Mouse (Mus musculus): ENCODE results near the gene Cldn13.

Cldn13 gene

GRCm38 (mm10) chr5:134895291-134895690 lies 20.0 kb downstream of the Cldn13 start:
- DNase-seq (ENCODE audit: inconsistent age in 2 of 2, low spot score in 1 of 2): no peak

DNA sequence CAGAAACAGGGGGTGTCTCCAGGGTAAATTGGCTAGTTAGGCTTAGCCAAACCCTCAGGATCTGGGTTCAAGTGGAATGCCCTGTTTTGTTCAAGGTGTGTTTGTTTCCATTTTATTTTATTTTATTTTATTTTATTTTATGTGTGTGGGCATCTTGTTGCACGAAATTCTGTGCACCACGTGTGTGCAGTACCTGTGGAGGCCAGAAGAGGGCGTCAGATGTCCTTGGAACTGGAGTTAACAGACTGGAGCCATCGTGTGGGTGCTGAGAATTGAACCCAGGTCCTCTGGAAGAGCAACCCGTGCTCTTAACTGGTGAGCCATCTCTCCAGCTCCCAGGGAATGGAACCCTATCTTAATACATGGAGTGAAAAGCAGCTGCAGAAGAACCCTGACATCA lies 22.6 kb downstream of the Cldn13 start:
- no peak for DNase-seq (ENCODE audit: inconsistent age in 2 of 2, low spot score in 1 of 2)

- peak in 1 of 2 experiments; percentile 35 for DNase-seq (ENCODE audit: inconsistent age in 2 of 2, low spot score in 1 of 2)
Measured at GRCm38 (mm10) chr5:134891552-134891951, 23.8 kb downstream of the Cldn13 start.

DNA sequence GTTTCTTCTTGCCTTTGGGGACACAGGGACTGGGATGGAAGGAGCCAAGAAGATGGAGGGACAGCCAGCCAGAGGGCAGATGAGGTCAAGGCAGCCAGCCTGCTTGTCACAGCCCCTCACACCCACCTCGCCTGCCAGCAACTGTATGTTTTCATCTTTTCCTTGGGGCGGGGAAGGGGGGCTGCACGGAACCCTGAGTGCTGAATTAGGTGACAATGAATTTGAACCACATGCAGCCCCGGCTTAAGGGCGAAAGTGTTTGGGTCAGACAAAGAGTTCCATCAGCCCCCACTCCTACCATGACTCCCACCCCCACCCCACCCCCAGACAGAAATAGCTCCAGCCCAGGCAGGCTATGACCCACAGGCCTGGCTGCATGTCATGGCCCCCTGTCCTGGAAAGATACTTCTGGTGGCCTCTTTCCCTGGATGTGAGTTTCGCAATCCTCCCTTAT lies 24.7 kb downstream of the Cldn13 start:
- no peak for DNase-seq (ENCODE audit: inconsistent age in 2 of 2, low spot score in 1 of 2)

DNA sequence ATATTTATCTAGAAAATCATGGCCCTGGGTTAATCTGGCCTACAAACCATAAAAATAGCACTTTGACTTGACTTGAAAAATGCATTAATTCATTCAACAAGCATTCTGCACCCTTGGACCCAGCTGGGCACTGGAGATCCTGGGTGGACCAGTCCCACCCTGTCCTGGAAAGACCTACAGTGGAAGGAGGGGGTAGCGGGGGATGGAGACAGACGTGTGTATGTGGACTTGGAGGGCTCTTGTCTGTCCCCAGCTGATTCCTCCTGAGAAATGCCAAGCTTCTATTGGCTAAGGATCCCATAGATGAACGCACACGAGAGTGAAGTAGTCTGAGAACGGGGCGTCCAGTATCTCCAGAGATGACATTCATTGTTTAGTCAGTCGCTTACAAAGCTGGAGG lies 26.8 kb downstream of the Cldn13 start:
- no peak for DNase-seq (ENCODE audit: inconsistent age in 2 of 2, low spot score in 1 of 2)

- peak; percentile 58 to 67 for DNase-seq (ENCODE audit: inconsistent age in 2 of 2, low spot score in 1 of 2)
Measured at GRCm38 (mm10) chr5:134887447-134888335, 27.6 kb downstream of the Cldn13 start.

DNA sequence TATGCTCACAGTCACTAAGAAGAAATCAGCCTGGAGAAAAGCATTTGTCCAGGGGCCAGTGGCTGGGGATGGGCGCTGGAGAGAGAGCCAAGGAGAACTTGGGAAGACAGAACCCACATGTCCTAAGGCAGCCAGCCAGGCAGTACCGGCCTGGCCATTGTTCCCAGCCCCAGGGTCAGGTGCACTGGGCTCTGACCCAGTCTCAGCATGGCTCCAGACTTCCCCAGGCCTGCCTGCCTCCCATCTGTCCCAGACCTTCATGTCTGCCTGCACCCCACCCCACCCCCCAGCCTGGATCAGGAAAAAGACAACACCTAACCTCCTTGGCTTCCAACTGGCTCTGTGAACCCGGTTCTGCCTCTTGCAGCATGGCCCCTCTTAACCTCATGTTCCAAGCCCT lies 32.2 kb downstream of the Cldn13 start:
- no peak for DNase-seq (ENCODE audit: inconsistent age in 2 of 2, low spot score in 1 of 2)

- no peak for DNase-seq (ENCODE audit: inconsistent age in 2 of 2, low spot score in 1 of 2)
Measured at GRCm38 (mm10) chr5:134876801-134877200, 38.5 kb downstream of the Cldn13 start.

DNA sequence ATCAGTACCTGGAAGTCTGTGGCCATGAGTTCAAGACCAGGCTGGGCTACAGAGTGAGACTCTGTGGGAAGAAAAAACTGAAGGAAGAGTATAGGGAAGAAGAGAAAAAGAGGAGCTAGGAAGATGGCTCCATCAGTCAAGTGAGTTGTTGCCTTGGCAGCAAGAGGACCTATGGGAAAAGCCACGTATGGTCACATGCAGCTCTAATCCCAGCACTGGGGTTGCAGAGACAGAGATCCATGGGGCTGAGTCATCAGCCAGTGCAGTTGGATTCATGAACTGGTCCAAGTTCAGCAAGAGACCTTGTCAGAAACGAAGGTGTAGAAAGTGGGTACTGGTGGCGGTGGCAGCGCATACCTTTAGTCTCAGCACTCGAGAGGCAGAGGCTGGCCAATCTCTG lies 40.1 kb downstream of the Cldn13 start:
- DNase-seq (ENCODE audit: inconsistent age in 2 of 2, low spot score in 1 of 2): no peak

DNA sequence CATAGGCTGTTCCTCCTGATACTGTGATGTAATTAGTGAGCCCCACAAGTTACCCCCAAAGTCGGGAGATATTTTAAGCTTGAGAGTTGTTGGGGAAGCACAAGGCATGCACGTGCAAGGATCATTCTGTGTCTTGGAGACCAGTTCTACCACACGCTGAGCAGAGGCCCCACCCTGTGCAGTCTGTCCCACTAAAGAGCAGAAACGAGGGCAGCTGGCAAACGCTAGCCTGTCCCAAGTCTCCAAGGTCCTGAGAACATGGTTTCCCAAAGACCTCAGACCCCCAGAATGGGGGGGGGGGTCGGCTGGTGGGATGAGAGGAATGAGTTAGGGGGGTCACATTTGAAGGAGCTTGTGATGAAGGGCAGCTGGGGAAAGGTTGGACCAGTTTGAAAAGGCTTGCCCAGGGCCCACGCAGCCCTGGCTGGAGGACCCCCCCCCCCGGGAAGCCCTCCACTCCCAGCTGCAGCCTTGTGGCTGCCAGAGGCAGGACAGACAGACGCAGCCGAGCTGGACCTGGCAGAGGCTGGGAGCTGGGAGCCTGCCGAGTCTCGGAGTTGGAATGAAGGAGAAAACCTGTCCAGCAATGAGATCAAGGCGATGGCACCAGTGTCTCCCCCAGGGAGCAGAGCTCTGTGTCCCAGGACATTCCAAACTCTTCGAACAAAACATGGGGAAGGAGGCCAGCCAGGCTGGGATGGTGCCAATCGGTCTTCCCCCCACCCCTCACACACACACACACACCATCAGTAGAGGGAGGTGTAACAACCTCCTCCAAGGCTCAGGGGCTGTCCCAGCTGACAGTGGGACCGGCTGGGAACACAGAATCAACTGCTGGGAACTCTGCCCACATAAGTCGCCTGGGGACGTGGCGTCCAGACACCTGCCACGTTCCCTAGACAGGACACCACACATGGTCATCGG lies 41.1 kb downstream of the Cldn13 start:
- DNase-seq (ENCODE audit: inconsistent age in 2 of 2, low spot score in 1 of 2): no peak

DNA sequence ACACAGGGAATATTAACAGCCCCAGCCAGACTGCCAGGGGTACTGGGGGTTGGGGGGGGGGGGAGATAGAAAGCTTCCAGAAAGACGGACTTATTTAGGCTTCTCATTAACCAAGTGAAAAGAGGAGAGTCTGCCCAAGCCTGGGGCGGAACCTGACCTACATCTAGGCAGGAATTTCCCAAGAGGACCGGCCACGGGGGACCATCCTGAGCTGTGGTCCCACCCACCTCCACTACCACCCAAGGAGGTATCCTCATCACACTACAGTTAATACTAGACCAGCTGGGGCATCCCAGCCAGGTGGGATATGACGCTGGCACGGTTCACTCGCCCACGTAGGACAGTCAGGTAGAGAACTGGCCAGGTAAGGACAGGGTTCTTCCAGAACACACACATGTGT lies 42.3 kb downstream of the Cldn13 start:
- DNase-seq (ENCODE audit: inconsistent age in 2 of 2, low spot score in 1 of 2): no peak

DNA sequence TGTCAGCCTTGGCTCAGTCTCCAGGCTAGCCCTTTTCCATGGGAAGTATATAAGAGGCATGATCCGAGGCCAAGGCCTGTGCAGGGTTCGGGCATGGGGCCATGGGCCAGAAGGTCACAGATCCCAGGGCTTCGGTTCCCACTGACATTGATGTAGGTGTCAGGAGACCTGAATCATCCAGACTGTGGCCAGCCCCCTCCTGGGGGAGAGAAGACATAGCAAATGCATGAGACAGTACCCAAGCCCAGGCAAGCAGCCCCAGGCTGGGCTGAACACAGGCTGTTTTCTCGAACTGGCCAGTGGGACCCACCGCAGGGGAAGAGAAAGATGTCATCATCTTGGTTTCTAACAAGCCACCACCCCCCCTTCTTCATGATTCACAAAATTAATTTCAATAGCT lies 42.7 kb downstream of the Cldn13 start:
- DNase-seq (ENCODE audit: inconsistent age in 2 of 2, low spot score in 1 of 2): peak; percentile 33 to 80

DNA sequence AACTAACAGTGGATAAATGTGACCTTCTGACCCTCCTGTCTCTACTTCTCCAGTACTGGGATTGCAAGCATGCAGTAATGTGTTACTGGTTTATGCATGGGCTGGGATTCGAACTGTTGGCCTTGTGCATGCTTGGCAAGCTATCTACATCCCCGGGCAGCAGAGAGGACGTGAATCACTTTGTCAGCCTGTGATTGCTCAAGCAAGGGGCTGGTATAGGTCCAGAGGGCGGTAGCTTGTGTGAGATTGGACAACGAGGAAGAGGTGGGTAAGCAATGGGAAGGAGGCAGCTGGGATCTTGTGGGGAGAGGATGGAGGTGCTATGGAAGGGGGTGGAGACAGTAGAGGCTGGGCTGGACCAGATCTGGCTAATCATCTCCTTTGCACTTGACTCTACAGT lies 46.8 kb downstream of the Cldn13 start:
- no peak for DNase-seq (ENCODE audit: inconsistent age in 2 of 2, low spot score in 1 of 2)

- no peak for DNase-seq (ENCODE audit: inconsistent age in 2 of 2, low spot score in 1 of 2)
Measured at GRCm38 (mm10) chr5:134867320-134868144, 47.8 kb downstream of the Cldn13 start.

DNA sequence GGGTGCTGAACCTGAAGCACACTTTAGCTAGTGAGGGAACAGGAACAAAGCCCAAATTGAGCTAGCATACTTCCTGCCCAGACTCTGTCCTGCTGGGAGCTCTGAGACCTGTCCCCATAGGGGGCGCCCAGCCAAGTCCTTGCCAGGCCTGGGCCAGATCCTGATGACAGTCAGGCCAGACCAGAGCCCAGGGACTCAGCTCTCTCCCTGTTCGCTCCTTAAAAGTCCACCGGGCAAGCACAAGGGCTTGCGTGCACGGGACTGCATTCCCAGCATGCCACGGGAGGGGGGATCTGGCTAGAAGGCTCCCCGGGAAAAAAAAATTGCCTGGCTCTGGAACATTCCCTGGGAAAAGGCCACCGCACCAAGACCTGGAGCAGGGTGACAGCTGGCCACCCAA lies 50.2 kb downstream of the Cldn13 start:
- peak in 1 of 2 experiments; percentile 47 for DNase-seq (ENCODE audit: inconsistent age in 2 of 2, low spot score in 1 of 2)
